28 mouse cellular contexts compared by ENCODE assay signal in the genomic region with DNA sequence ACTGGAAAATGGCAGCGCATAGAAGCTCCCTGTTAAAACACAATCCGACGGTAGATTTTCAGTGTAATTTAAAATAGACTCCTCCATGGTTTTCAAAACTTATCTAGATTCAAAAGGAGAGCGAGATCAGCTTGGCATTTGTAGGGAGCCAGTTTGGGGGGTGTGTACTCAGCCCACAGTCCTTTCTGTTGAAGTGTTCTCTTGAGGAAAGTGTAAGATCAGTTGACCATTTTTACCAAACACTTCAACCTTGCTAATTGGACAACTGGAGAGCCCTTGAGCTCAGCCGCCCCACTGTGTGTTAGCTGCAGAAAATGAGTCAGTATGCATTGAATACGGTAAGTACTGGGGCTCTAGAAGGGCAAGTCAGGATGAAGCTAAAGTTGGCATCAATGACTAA. TPM values are rescaled to one million over a fixed set of nuclear protein-coding genes. Genes with fewer than 3 reads are reported as not detected.
A peak's percentile ranks its signal among the peaks of the same experiment; 100 is the strongest.
DNase-seq lines count a peak whose midpoint lies in the region; ATAC-seq and TF ChIP-seq lines count a peak whose summit lies in the region.
"Had no signal": no experiment of that assay in that cellular context is flagged by ENCODE, and none has a peak within 500 bp of the region (broad histone marks: within the 10 kb centered on the region; RNA-seq: fewer than 3 reads in every experiment).

No protein-coding gene starts in this region.

- no peak overlapping the region for H3K4me3 ChIP-seq in forebrain, embryonic 14.5 days (ENCODE audit: low read depth, low read length)
- no peak overlapping the region for H3K4me3 ChIP-seq in forebrain, embryonic 10.5 days
- H3K4me3 ChIP-seq in lung, embryonic 14.5 days (ENCODE audit: low read depth, low read length) = no peak overlapping the region
- H3K4me3 ChIP-seq: embryonic facial prominence, embryonic 12.5 days; heart, embryonic 10.5 days; heart, embryonic 15.5 days; intestine, embryonic 15.5 days; layer of hippocampus, adult 2 months; left cerebral cortex, adult 2 months; limb, embryonic 12.5 days; liver, embryonic 15.5 days; midbrain, embryonic 10.5 days had no signal

- DNase-seq in forebrain, embryonic 14.5 days (ENCODE audit: low spot score) = peak; percentile 50
- no peak for DNase-seq in forebrain, embryonic 10.5 days (ENCODE audit: extremely low spot score, low spot score)
- DNase-seq in lung, embryonic 14.5 days = peak; percentile 13
- no peak for DNase-seq in lung, postnatal 10 days
- peak; percentile 73 for DNase-seq in brain, embryonic 14.5 days (ENCODE audit: low read depth)
- DNase-seq in lung, postnatal 25 days (ENCODE audit: low spot score) = peak; percentile 30
- DNase-seq in thymus, postnatal 0 days (ENCODE audit: low spot score) = no peak
- DNase-seq: adrenal gland, adult 8-10 months; cerebellum, adult 11 months; cerebellum, adult 9-10 months; embryo, embryonic 11 days; gastrocnemius, postnatal 25 days; heart, adult 11 months; kidney, adult 2 months; kidney, postnatal 36 days; right cerebral cortex, postnatal 25 days; thymus, postnatal 36 days had no signal

- H3K4me2 ChIP-seq in forebrain, embryonic 14.5 days (ENCODE audit: low read length) = no peak overlapping the region
- H3K4me2 ChIP-seq in lung, embryonic 14.5 days = no peak overlapping the region
- H3K4me2 ChIP-seq: embryonic facial prominence, embryonic 12.5 days; heart, embryonic 15.5 days; intestine, embryonic 15.5 days; limb, embryonic 12.5 days; liver, embryonic 15.5 days had no signal

- WGBS in forebrain, embryonic 14.5 days = 45% methylated on average over 6 of the region's 6 CpGs
- 74% methylated on average over 6 of the region's 6 CpGs for WGBS in forebrain, embryonic 10.5 days
- 63% methylated on average over 6 of the region's 6 CpGs for WGBS in lung, embryonic 14.5 days

- H3K9me3 ChIP-seq in forebrain, embryonic 14.5 days (replicated peaks; ENCODE audit: control insufficient read depth, low read length) = no peaks in the 10 kb centered on the region
- H3K9me3 ChIP-seq in forebrain, embryonic 10.5 days = no peaks in the 10 kb centered on the region
- H3K9me3 ChIP-seq in lung, embryonic 14.5 days (ENCODE audit: low read depth, low read length) = no peaks in the 10 kb centered on the region
- H3K9me3 ChIP-seq: embryonic facial prominence, embryonic 12.5 days; G1E; heart, embryonic 10.5 days; heart, embryonic 15.5 days; intestine, embryonic 15.5 days; limb, embryonic 12.5 days; liver, embryonic 15.5 days; midbrain, embryonic 10.5 days had no signal

- peaks cover 15% of the 10 kb centered on the region for H3K4me1 ChIP-seq in forebrain, embryonic 14.5 days (ENCODE audit: control insufficient read depth, insufficient read depth, low read length)
- peaks cover 28% of the 10 kb centered on the region for H3K4me1 ChIP-seq in forebrain, embryonic 10.5 days
- no peaks in the 10 kb centered on the region for H3K4me1 ChIP-seq in lung, embryonic 14.5 days (ENCODE audit: insufficient read depth)
- H3K4me1 ChIP-seq: heart, embryonic 15.5 days; intestine, embryonic 15.5 days; liver, embryonic 15.5 days had no signal

- 0 out of 2 replicates have a peak, but pooled peaks cover 8% of the 10 kb centered on the region for H3K27me3 ChIP-seq in forebrain, embryonic 14.5 days (replicated peaks; ENCODE audit: control insufficient read depth, insufficient read depth, low read length)
- H3K27me3 ChIP-seq in forebrain, embryonic 10.5 days (ENCODE audit: poor library complexity, severe bottlenecking) = peaks cover 51% of the 10 kb centered on the region
- H3K27me3 ChIP-seq in lung, embryonic 14.5 days (ENCODE audit: insufficient read depth, low read length) = 0 out of 2 replicates have a peak, but pooled peaks cover 4% of the 10 kb centered on the region
- H3K27me3 ChIP-seq: embryonic facial prominence, embryonic 12.5 days; heart, embryonic 15.5 days; intestine, embryonic 15.5 days; limb, embryonic 12.5 days; liver, embryonic 15.5 days had no signal

- no peak overlapping the region for H3K27ac ChIP-seq in forebrain, embryonic 14.5 days (ENCODE audit: low read depth, low read length)
- H3K27ac ChIP-seq in forebrain, embryonic 10.5 days = no peak overlapping the region
- no peak overlapping the region for H3K27ac ChIP-seq in lung, embryonic 14.5 days (ENCODE audit: low read depth)
- H3K27ac ChIP-seq: embryonic facial prominence, embryonic 12.5 days; heart, embryonic 10.5 days; heart, embryonic 15.5 days; hindbrain, postnatal 0 days; intestine, embryonic 15.5 days; layer of hippocampus, adult 2 months; left cerebral cortex, adult 2 months; limb, embryonic 12.5 days; liver, embryonic 15.5 days; midbrain, embryonic 10.5 days had no signal

- TF ChIP-seq POLR2A in brain, embryonic 14.5 days (IDR thresholded peaks at IDR 0.05; ENCODE audit: borderline replicate concordance, extremely low read depth, insufficient read depth, insufficient read length, poor library complexity, severe bottlenecking) = no peak

- no peak overlapping the region for H3K9ac ChIP-seq in forebrain, embryonic 14.5 days (ENCODE audit: low read length)
- no peak overlapping the region for H3K9ac ChIP-seq in lung, embryonic 14.5 days
- H3K9ac ChIP-seq: embryonic facial prominence, embryonic 12.5 days; heart, embryonic 15.5 days; intestine, embryonic 15.5 days; limb, embryonic 12.5 days; liver, embryonic 15.5 days had no signal

- 0 out of 2 replicates have a peak, but pooled peaks have one; percentile 65 for ATAC-seq in forebrain, embryonic 14.5 days
- no peak for ATAC-seq in lung, embryonic 14.5 days (ENCODE audit: insufficient read depth)
- ATAC-seq: hindbrain, postnatal 0 days; intestine, embryonic 15.5 days had no signal

- TF ChIP-seq CTCF in lung, embryonic 14.5 days (IDR thresholded peaks at IDR 0.05; ENCODE audit: low read depth) = no peak
- no peak for TF ChIP-seq CTCF in brain, embryonic 14.5 days (IDR thresholded peaks at IDR 0.05; ENCODE audit: borderline replicate concordance, extremely low read depth, insufficient read depth, insufficient read length)

- H3K36me3 ChIP-seq in forebrain, embryonic 14.5 days (ENCODE audit: control insufficient read depth, insufficient read depth, low read length) = no peaks in the 10 kb centered on the region
- no peaks in the 10 kb centered on the region for H3K36me3 ChIP-seq in forebrain, embryonic 10.5 days (replicated peaks)
- no peaks in the 10 kb centered on the region for H3K36me3 ChIP-seq in lung, embryonic 14.5 days (ENCODE audit: insufficient read depth)
- H3K36me3 ChIP-seq: embryonic facial prominence, embryonic 12.5 days; G1E; heart, embryonic 10.5 days; heart, embryonic 15.5 days; intestine, embryonic 15.5 days; limb, embryonic 12.5 days; liver, embryonic 15.5 days; midbrain, embryonic 10.5 days had no signal

RNA-seq across cellular contexts. Expression of a gene that starts 59.8 kb away (rescaled TPM):
- polyA plus RNA-seq in forebrain, embryonic 14.5 days (2014; fragmentation: Nextera tagmentation; extraction: Ambion mirVana) = 13.4 and 17.1 TPM in 2 replicates
- 6.6 and 7.5 TPM in 2 replicates for polyA plus RNA-seq in forebrain, embryonic 10.5 days (2016; fragmentation: Nextera tagmentation; extraction: Ambion mirVana)
- 12.8 and 13.4 TPM in 2 replicates for polyA plus RNA-seq in lung, embryonic 14.5 days (2014; fragmentation: Nextera tagmentation; extraction: Ambion mirVana)
- 26.4 and 30.3 TPM in 2 replicates for polyA plus RNA-seq in brain, embryonic 14.5 days (2012; rRNA removed)
- 10.0 and 15.1 TPM in 2 replicates for polyA plus RNA-seq in thymus, postnatal 0 days (2015; fragmentation: Nextera tagmentation; extraction: Ambion mirVana)

Comparison
In these comparisons a context has a peak if more than half of its experiments do, and no peak if none do; other contexts are left out.
1. DNase-seq: peak in forebrain, embryonic 14.5 days (single experiment), lung, embryonic 14.5 days (single experiment), brain, embryonic 14.5 days (single experiment) and lung, postnatal 25 days (single experiment); none in forebrain, embryonic 10.5 days (single experiment), lung, postnatal 10 days (single experiment) and thymus, postnatal 0 days (single experiment).